Mouse (Mus musculus) embryonic fibroblast, embryonic 13.5 days (primary cell): Measurements from ENCODE around the gene Psmd7. TPM values are rescaled to one million over a fixed set of nuclear protein-coding genes. Genes with fewer than 3 reads are reported as not detected.

Experiments used
- H3K27ac ChIP-seq: 2 replicates; pipeline ENCODE4 v1.5.1; 2012; ENCODE audit warnings: low read length, control low read depth, inconsistent platforms; ENCODE audit not compliant: insufficient read depth
- H3K4me1 ChIP-seq: 2 replicates; pipeline ENCODE4 v1.6.1; 2011; ENCODE audit warnings: low read length; ENCODE audit not compliant: control insufficient read depth, insufficient read depth
- H3K4me3 ChIP-seq: 2 replicates; pipeline ENCODE4 v1.5.1; 2011; ENCODE audit warnings: mild to moderate bottlenecking, control low read depth, low read length; ENCODE audit not compliant: insufficient read depth
- CTCF ChIP-seq: IDR thresholded peaks from 2 replicates; pipeline ENCODE4 v1.5.1; 2011; ENCODE audit warnings: mild to moderate bottlenecking, control low read depth, low read length, moderate library complexity, borderline replicate concordance; ENCODE audit not compliant: insufficient read depth
- POLR2A ChIP-seq: IDR thresholded peaks from 2 replicates; pipeline ENCODE4 v1.6.1; 2011; ENCODE audit warnings: low read depth, mild to moderate bottlenecking, control low read depth, low read length, moderate library complexity
- polyA plus RNA-seq: library from polyadenylated mRNA; stranded (reverse); fragments of >200 nt; gene quantifications from 2 replicates; pipeline ENCODE4 v1.2.4, GENCODE M21; 2011; ENCODE audit warnings: low read depth; ENCODE audit not compliant: missing spikeins, insufficient read length

Gene Psmd7
- polyA plus RNA-seq, 1 experiment: 134 TPM

GRCm38 (mm10) chr8:107610845-107611244 is 22.6 kb upstream of the Psmd7 start:
- H3K27ac ChIP-seq: no peak overlapping the region
- H3K4me1 ChIP-seq: no peaks in the 10 kb centered on the region; the same call in 1 of the 2 replicates
- TF ChIP-seq CTCF: no peak
- no peak for TF ChIP-seq POLR2A
- H3K4me3 ChIP-seq: no peak overlapping the region

- Histone ChIP-seq H3K27ac (no peak overlapping the region), H3K4me3 (no peak overlapping the region), H3K4me1 (no peaks in the 10 kb centered on the region; the same call in 1 of the 2 replicates)
- TF ChIP-seq POLR2A: no peak
- TF ChIP-seq CTCF: no peak
Measured at GRCm38 (mm10) chr8:107608751-107609150, 20.5 kb upstream of the Psmd7 start.

DNA sequence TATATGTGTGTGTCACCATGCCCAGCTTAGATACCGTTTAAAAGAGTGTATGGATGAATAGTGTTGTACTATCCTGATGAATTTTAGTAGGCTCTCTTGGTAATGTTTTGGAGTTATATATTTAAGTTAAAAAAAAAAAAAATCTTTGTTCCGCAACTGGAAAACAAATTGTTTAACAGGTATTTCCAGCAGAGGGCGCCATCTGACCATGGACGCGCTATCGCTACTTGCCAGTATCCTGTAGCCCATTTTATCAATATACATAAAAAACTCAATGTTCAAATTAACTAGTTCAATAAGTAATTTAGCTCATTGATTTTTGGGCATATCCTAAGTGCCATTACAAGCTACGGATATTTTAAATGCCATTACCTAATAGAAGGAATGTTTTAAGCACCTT is 14.8 kb upstream of the Psmd7 start:
- TF ChIP-seq POLR2A (no peak), CTCF (peak; percentile 62; the same call in 1 of the 2 replicates)
- Histone ChIP-seq H3K4me1 (no peaks in the 10 kb centered on the region), H3K27ac (no peak overlapping the region), H3K4me3 (no peak overlapping the region)

GRCm38 (mm10) chr8:107599691-107600090 is 11.4 kb upstream of the Psmd7 start:
- H3K4me1 ChIP-seq: no peaks in the 10 kb centered on the region
- TF ChIP-seq POLR2A: no peak
- TF ChIP-seq CTCF: no peak
- no peak overlapping the region for H3K27ac ChIP-seq
- no peak overlapping the region for H3K4me3 ChIP-seq

DNA sequence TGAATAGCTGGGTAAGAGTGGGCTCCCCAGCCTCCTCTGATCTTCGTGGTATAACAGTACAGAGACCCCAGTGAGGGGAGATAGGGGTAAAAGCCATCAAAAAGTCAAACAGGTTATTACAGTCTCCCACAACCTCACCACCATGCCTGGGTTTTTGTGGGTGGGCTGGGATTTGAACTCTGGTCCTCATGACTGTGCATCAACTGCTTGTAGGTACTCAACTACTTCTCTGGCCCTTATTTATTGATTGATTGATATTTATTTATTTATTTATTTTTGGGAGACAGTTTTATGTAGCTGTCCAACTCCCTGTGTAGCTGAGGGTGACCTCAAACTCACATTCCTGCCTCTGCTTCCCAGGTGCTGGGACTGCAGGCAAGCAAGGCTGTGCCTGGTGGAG is 9.5 kb upstream of the Psmd7 start:
- Histone ChIP-seq H3K4me1 (no peaks in the 10 kb centered on the region), H3K4me3 (no peak overlapping the region), H3K27ac (no peak overlapping the region)
- TF ChIP-seq POLR2A (no peak), CTCF (no peak)

GRCm38 (mm10) chr8:107594817-107595216 is 6.6 kb upstream of the Psmd7 start:
- TF ChIP-seq CTCF (no peak), POLR2A (no peak)
- Histone ChIP-seq H3K4me1 (no peaks in the 10 kb centered on the region), H3K27ac (no peak overlapping the region), H3K4me3 (no peak overlapping the region)

DNA sequence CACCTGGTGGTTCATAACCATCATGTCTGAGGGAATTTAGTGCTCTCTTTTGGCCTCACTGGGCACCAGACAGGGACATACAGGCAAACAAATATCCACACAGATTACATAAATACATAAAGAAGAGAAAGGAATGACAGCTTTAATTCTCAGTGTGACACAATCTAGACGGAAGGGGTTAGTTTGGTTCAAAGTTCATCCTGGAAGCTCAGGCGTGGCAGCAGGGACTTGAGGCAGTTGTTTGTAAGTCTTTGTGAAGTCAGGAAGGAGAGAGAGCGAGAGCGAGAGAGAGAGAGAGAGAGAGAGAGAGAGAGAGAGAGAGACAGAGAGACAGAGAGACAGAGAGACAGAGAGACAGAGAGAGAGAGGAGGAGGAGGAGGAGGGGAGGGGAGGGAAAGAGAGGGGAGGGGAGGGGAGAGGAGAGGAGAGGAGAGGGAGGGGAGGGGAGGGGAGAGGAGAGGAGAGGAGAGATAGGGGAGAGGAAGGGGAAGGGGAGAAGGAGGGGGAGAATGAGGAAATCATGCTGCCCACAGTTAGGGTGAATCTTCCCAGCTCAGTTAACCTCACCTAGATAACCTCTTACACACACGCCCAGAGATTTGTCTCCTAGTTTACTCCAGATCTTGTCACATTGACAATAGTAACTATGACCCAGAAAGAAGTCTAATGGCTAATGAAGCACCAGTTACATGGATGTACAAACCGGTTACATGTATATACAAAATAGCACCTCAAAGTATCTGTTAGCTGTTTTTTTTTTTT is 5.9 kb upstream of the Psmd7 start:
- no peak for TF ChIP-seq POLR2A
- no peak for TF ChIP-seq CTCF
- no peak overlapping the region for H3K27ac ChIP-seq
- no peak overlapping the region for H3K4me3 ChIP-seq
- H3K4me1 ChIP-seq: no peaks in the 10 kb centered on the region

DNA sequence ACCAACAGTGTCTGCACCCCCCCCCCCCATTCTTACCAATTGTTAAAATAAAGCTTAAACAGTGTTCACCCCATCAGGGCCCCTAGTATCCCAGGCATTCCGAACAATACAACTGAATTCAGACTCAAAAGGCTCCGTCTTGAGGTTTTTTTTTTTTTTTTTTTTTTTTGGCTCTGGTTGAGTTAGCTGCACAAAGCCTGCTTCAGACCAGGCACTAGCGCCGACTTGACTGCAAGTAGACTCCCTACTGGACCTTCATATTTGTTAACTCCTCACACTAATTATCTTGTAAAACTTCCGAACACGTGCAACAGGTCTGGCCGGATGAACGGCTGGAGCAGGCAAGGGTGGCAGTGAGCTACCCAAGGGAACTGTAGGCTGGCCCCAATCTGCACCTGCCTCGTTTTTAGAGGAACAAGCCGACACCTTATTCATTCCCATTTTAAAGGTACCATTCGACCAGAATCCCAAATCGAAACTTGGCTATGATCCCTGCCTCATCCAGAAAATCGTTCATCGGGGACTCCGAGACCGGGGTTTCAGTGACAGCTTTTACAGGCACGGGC is 752 bp downstream of the Psmd7 start:
- Histone ChIP-seq H3K27ac (peak overlapping the region; percentile 54), H3K4me1 (peaks cover 2% of the 10 kb centered on the region), H3K4me3 (peak overlapping the region; percentile 100)
- no peak for TF ChIP-seq POLR2A
- no peak for TF ChIP-seq CTCF

DNA sequence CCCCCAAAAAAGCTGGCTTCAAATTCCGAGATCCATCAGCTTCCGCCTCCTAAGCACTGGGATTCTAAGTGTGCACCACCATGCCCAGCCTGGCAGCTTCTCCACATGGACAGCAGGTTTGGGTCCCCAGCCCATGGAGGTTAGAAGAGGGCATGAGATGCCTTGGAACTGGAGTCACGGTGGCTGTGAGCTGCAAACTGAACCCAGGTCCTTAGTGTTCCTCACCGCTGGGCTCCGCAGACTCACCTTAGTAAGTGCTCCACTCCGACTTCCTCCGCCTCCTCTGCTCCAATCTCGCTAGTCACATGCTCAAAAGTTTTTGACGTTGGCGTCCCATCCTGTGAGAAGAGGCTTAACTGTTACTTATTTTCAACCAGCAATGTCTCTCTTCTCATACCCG is 6.1 kb downstream of the Psmd7 start:
- TF ChIP-seq CTCF (no peak), POLR2A (no peak)
- no peak overlapping the region for H3K27ac ChIP-seq
- peaks cover 2% of the 10 kb centered on the region for H3K4me1 ChIP-seq
- no peak overlapping the region for H3K4me3 ChIP-seq

- Histone ChIP-seq H3K4me1 (peaks cover 2% of the 10 kb centered on the region), H3K27ac (no peak overlapping the region), H3K4me3 (no peak overlapping the region)
- TF ChIP-seq CTCF: no peak
- no peak for TF ChIP-seq POLR2A
Measured at GRCm38 (mm10) chr8:107581536-107581935, 6.7 kb downstream of the Psmd7 start.
